Mouse (Mus musculus) urinary bladder, postnatal 25 days (tissue): Measurements from ENCODE around the gene Cemip.
"Not testable (repeated sequence)": the region's sequence is repeated elsewhere in the genome, so short reads cannot be mapped to it uniquely, and the experiment has no call there.

ENCODE experiments used
- DNase-seq: peaks from one replicate; pipeline ENCODE4 v3.0.0; 2022; ENCODE audit warnings: low spot score

Gene Cemip

DNA sequence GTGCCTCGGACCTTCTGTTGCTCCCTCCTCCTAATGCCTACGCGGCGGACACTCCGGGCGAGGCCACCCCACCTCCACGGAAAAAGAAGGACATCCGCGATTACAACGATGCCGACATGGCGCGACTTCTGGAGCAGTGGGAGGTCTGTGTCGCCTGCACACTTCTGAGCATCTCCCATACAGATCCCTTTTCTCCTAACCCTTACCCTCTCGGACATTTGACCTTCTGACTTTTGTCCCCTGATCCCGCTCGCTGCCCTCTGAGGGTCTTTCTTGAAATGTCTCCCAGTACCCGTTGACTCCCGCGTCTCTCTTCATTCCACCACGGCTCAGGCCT lies 194.0 kb downstream of the Cemip start:
- DNase-seq: no peak

- peak; percentile 99 for DNase-seq
Measured at GRCm38 (mm10) chr7:83891433-83892332, 194.6 kb downstream of the Cemip start.

DNA sequence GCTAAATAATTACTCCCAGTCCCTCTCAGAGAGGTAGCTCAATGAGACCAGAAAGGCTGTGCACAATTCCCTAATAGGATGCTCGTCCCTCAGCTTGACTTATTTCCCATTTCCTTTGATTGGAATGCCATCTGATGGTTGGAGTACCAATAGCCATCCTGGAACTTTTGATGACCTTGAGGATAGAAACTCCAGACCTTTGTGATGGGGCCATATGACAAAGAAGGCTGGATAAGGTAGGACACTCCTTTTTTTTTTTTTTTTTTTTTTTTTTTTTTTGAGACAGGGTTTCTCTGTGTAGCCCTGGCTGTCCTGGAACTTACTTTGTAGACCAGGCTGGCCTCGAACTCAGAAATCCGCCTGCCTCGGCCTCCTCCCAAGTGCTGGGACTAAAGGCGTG lies 196.4 kb downstream of the Cemip start:
- not testable (repeated sequence) for DNase-seq

DNA sequence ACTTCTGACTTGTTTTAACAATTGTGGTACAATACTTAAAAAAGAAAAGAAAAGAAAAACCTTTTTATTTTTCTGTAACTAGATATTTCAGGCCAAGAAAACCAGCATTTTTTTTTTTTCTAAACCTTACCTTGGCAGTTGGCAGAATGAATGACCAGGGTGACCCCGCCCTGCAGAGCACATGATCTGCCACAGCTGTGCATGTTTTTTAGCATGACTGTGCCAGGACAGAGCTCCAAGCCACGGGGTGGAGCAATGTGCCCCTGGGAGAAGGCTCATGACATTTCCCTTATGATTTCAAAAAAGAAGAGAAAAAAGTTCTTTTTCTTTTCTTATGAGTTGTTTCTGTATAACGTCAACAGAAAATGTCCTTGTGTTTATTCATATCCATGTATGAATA lies 196.9 kb downstream of the Cemip start:
- DNase-seq: no peak

DNA sequence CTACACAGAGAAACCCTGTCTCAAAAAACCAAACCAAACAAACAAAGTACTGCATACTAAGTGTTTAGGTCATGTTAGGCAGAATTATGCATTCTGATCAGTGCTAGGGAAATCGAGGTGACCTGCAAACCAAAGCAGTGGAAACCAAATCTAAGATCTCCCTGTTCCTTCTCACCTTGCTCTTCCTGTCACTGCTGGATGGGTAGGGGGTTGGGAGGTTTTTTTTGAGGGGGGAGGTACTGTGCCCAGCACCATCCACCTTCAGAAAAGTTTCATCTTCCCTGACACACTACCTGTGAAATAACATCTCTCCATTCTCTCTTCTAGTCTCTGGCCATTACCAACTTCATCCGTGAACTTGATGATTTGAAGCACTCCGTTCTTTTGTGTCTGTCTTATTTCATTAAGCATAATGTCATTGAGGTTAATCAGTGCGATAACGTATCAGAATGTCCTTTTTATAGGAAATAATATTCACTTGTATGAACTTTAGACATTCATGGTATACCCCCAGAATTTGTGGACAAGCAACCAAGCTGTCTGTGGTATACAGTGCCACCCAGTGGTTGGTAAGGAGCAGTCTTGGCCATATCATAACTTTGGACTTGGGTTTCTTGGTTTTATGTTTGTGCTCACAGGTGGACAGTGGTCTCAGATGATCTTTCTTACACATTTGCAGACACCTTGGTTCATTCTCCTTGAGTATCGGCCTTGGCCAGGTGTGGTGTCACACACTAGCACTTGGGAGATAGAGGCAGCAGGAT lies 199.8 kb downstream of the Cemip start:
- DNase-seq: no peak

DNA sequence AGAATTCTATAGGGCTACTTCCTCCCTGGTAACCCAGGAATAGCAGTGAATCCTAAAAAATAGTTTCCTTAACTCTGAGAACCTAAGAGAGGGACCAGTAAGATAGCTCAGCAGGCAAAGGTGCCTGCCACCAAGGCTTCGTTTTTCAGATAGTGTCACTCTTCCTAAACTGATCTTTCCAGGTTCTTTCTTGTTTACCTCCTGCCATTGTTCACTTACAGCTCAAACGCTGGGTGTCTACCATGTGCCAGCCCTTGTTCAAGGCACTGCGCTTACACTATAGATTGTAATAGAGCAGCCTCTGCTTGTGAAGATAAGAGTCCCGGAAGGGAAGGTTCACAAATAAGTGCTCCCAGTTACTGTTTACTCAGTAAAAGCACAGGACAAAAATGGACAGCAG lies 200.5 kb downstream of the Cemip start:
- no peak for DNase-seq

- no peak for DNase-seq
Measured at GRCm38 (mm10) chr7:83884921-83885532, 201.3 kb downstream of the Cemip start.

DNA sequence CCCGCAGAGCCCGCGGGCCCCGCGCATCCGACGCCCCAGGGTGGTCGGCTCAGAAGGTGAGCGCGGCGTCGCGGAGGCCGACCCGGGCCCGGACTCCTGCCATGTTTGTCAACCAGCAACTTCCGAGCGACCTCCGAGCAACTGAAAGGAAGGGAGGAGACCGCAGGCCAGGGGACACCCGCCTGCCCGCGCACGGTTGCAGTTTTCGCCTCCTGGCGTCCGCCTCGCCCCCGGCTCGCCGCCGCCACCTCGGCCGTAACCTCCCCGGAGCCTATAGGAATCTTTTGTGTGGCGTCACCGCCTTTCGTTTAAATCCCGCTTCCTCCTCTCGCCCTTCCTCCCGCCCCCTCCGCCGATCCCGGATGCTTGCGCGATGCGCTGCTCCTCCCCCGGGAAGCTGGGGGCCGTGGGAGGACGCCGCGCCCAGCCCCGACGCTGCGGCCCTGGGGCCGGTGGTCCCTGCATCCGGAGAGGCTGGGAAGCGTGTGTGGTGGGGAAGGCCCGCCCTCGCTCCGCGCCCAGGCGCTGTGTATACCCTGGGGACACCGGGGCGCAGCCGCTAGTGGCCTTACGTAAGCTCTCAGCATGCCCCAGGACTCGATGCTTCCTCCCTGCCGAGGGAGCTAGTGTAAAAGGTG lies 202.2 kb downstream of the Cemip start, which contains the start of the genes Tlnrd1 and Mesd:
Gene Tlnrd1, minus strand, starts transcription at position 285 of the 638 bp plus-strand sequence.
Gene Mesd, plus strand, starts transcription at position 446 of the 638 bp plus-strand sequence.
- peak; percentile 79 for DNase-seq

DNA sequence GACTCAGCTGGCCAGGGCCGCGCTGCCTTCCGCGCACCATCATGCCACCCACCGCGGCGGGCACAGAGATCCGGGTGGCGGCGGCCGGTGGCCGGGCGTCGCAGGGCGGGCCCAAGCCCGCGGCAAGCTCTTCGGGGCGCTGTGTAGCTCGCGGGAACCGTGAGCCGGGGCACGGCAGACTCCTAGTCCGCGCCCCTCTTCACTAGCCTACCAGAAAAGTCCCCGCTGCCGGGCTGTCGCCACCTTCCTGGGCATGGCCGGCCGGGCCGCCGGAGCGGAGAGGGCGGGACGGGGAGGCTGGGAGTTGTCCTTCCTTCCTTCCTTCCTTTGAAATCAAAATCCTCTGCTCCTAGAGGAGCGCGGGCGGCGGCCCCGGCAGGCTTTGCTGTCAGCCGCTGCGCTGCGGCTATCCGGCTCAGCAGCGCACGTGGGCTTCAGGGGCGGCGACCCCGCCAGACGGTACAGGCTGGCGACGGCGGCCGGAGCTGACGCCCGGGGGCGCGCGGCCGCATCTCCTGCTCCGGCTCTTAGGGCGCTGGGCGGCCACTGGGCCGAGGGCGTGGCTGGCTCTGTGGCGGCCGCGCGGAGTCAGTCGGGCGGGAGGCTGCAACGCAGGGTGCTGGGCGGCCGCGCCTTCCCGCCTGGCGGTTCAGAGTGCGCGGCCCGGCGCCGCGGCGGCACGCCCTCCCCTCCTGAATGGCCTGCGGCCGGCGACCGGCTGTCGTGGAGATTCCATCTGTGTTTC lies 202.9 kb downstream of the Cemip start:
- DNase-seq: peak; percentile 60
